ENCODE assay signal across 8 mouse cellular contexts in the genomic region with DNA sequence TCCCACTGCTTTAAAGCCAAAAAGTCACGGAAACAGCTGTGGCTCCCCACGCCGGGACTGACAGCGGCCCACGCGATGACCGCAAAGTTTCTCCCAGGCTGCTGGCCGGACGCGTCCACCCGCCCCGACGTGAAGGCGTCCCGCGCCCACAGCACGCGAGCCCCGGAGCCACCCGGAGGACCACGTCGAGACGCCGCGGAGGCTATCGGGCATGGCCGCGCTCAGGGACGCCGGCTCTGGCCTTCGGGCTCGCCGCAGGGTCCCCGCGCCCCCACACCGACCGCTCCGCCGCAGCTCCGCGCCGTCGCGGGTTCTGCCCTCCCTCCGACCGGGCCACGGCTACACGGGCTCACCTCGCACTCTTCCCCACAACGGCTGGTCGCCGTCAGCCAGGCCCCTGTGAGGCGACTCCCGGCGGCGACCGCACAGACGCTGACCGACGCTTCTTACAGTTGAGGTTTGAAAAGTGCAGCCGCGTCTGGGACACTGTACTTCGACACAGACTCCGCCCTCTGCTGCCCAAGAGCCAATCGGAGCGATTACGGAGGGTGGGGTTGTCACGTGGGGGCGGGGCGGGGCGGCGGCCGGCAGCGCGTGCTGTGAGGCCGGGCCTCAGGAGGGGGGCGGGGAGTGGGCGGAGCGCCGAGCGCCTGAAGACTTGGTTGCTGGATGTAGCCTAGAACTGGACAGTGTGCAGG. TPM values are rescaled to one million over a fixed set of nuclear protein-coding genes. Genes with fewer than 3 reads are reported as not detected.
A peak's percentile ranks its signal among the peaks of the same experiment; 100 is the strongest.
DNase-seq lines count a peak whose midpoint lies in the region; ATAC-seq lines count a peak whose summit lies in the region.

Gene Stk17b (minus strand): TSS at position 504 of the 698 bp plus-strand sequence.

- H3K9ac ChIP-seq in heart, embryonic 14.5 days (ENCODE audit: low read length): peak within 1 kb of the TSS; percentile 86
- H3K9ac ChIP-seq in liver, embryonic 15.5 days: peak within 1 kb of the TSS; percentile 99
- peak within 1 kb of the TSS; percentile 71 for H3K9ac ChIP-seq in neural tube, embryonic 12.5 days

- H3K27me3 ChIP-seq in heart, embryonic 14.5 days (ENCODE audit: control insufficient read depth, insufficient read depth, low read length): no peaks in the 10 kb centered on the region
- H3K27me3 ChIP-seq in liver, embryonic 15.5 days: no peaks in the 10 kb centered on the region
- H3K27me3 ChIP-seq in neural tube, embryonic 12.5 days (replicated peaks): no peaks in the 10 kb centered on the region

- H3K36me3 ChIP-seq in heart, embryonic 14.5 days (ENCODE audit: control insufficient read depth, insufficient read depth, low read length): no peaks in the 10 kb centered on the region
- H3K36me3 ChIP-seq in liver, embryonic 15.5 days (replicated peaks): no peaks in the 10 kb centered on the region
- no peaks in the 10 kb centered on the region for H3K36me3 ChIP-seq in neural tube, embryonic 12.5 days

- peak within 1 kb of the TSS; percentile 88 for H3K4me3 ChIP-seq in brown adipose tissue, adult 24 weeks (ENCODE audit: insufficient read depth, low read depth, low read length)
- peak within 1 kb of the TSS; percentile 85 to 95 for H3K4me3 ChIP-seq in heart, embryonic 14.5 days (ENCODE audit: control insufficient read depth in 1 of 2, insufficient read depth in 1 of 2, low read depth in 1 of 2, low read length in 2 of 2)
- H3K4me3 ChIP-seq in liver, embryonic 15.5 days (replicated peaks): peak within 1 kb of the TSS; percentile 98
- peak within 1 kb of the TSS; percentile 83 for H3K4me3 ChIP-seq in neural tube, embryonic 12.5 days

- H3K9me3 ChIP-seq in heart, embryonic 14.5 days (ENCODE audit: control insufficient read depth, low read length): no peaks in the 10 kb centered on the region
- no peaks in the 10 kb centered on the region for H3K9me3 ChIP-seq in liver, embryonic 15.5 days (replicated peaks)
- H3K9me3 ChIP-seq in neural tube, embryonic 12.5 days: no peaks in the 10 kb centered on the region

- H3K4me2 ChIP-seq in heart, embryonic 14.5 days (ENCODE audit: low read length): peak within 1 kb of the TSS; percentile 74
- peak within 1 kb of the TSS; percentile 71 for H3K4me2 ChIP-seq in liver, embryonic 15.5 days
- H3K4me2 ChIP-seq in neural tube, embryonic 12.5 days (replicated peaks): peak within 1 kb of the TSS; percentile 78

- H3K27ac ChIP-seq in brown adipose tissue, adult 24 weeks (replicated peaks; ENCODE audit: low read depth, low read length): peak within 1 kb of the TSS; percentile 62
- H3K27ac ChIP-seq in heart, embryonic 14.5 days (replicated peaks in 1 of 2; ENCODE audit: control insufficient read depth in 1 of 2, insufficient read depth in 1 of 2, low read depth in 2 of 2, low read length in 2 of 2): peak within 1 kb of the TSS; percentile 84 to 94
- peak within 1 kb of the TSS; percentile 97 for H3K27ac ChIP-seq in liver, embryonic 15.5 days (replicated peaks)
- H3K27ac ChIP-seq in neural tube, embryonic 12.5 days: no peak within 1 kb of the TSS

- DNase-seq in fat pad, adult 2 months (ENCODE audit: extremely low read depth, low read depth, low spot score): peak; percentile 23
- DNase-seq in kidney, postnatal 14 days: peak; percentile 97
- peak; percentile 34 for DNase-seq in telencephalon, adult 2 months (ENCODE audit: low read depth, low spot score)

- H3K4me1 ChIP-seq in brown adipose tissue, adult 24 weeks (ENCODE audit: control insufficient read depth, insufficient read depth, insufficient read length, low read length): peaks cover 5% of the 10 kb centered on the region; the same call in 1 of the 2 replicates
- no peaks in the 10 kb centered on the region for H3K4me1 ChIP-seq in heart, embryonic 14.5 days (ENCODE audit: control insufficient read depth in 2 of 2, insufficient read depth in 2 of 2, low read length in 2 of 2)
- peaks cover 12% of the 10 kb centered on the region for H3K4me1 ChIP-seq in liver, embryonic 15.5 days (replicated peaks)
- H3K4me1 ChIP-seq in neural tube, embryonic 12.5 days: no peaks in the 10 kb centered on the region; the same call in 1 of the 2 replicates

- under 1% methylated on average over 66 of the region's 81 CpGs for WGBS in heart, embryonic 14.5 days
- under 1% methylated on average over 78 of the region's 81 CpGs for WGBS in liver, embryonic 15.5 days (ENCODE audit: insufficient replicate concordance)
- WGBS in neural tube, embryonic 12.5 days: under 1% methylated on average over 81 of the region's 81 CpGs

- peak; percentile 84 for ATAC-seq in CD4-positive, CD25-positive, alpha-beta regulatory T cell, adult 4 months
- peak; percentile 97 for ATAC-seq in heart, embryonic 14.5 days (ENCODE audit: insufficient number of reproducible peaks, insufficient read depth, low FRiP score, low read depth)
- ATAC-seq in liver, embryonic 15.5 days (ENCODE audit: insufficient read depth): peak; percentile 95
- ATAC-seq in neural tube, embryonic 12.5 days (ENCODE audit: low FRiP score, low read depth): peak; percentile 98

RNA-seq across cellular contexts. Expression of gene Stk17b, which starts in this region (rescaled TPM):
- 100 to 1,000 TPM; 437 to 460 TPM for polyA plus RNA-seq in CD4-positive, CD25-positive, alpha-beta regulatory T cell, adult 4 months (2017; shearing (Covaris generic))
- polyA plus RNA-seq in brown adipose tissue, adult 24 weeks (2012; ENCODE audit: insufficient read depth, insufficient read length, missing spikeins): 13.5 and 13.9 TPM in 2 replicates
- 14.5 and 16.8 TPM in 2 replicates for polyA plus RNA-seq in heart, embryonic 14.5 days (2014; fragmentation: Nextera tagmentation; extraction: Ambion mirVana)
- 20.4 and 21.1 TPM in 2 replicates for polyA plus RNA-seq in liver, embryonic 15.5 days (2015; fragmentation: Nextera tagmentation; extraction: Ambion mirVana)
- polyA plus RNA-seq in neural tube, embryonic 12.5 days (2016; fragmentation: Nextera tagmentation; extraction: Ambion mirVana): 10.2 and 12.0 TPM in 2 replicates

Comparison
In these comparisons a context has a peak if more than half of its experiments do, and no peak if none do; other contexts are left out.
1. RNA of gene Stk17b (polyA plus RNA-seq): 437 to 460 TPM in CD4-positive, CD25-positive, alpha-beta regulatory T cell, adult 4 months; 20.4 to 21.1 TPM in liver, embryonic 15.5 days, 14.5 to 16.8 TPM in heart, embryonic 14.5 days, 13.5 to 13.9 TPM in brown adipose tissue, adult 24 weeks and 10.2 to 12.0 TPM in neural tube, embryonic 12.5 days; every median in the first group is over 10 times any median in the second.
2. DNase-seq: peak in every context shown above with its lines; median percentile 97 in kidney, postnatal 14 days; 34 in telencephalon, adult 2 months; 23 in fat pad, adult 2 months.
3. Peak in every context shown above with its lines, with median percentiles within 50 percentile points of each other: ATAC-seq, H3K4me3 ChIP-seq, H3K4me2 ChIP-seq and H3K9ac ChIP-seq.